Mouse (Mus musculus) bone marrow macrophage, adult 2 months (primary cell): ENCODE results near the gene Gm20479. TPM values are rescaled to one million over a fixed set of nuclear protein-coding genes. Genes with fewer than 3 reads are reported as not detected.

Source experiments
- H3K27ac ChIP-seq: 2 replicates; pipeline ENCODE4 v1.5.1; 2012; ENCODE audit warnings: low read depth, low read length; ENCODE audit not compliant: insufficient read depth
- H3K4me1 ChIP-seq: 2 replicates; pipeline ENCODE4 v1.6.1; 2012; ENCODE audit warnings: low read length; ENCODE audit not compliant: control insufficient read depth, insufficient read depth
- H3K4me3 ChIP-seq: 2 replicates; pipeline ENCODE4 v1.5.1; 2012; ENCODE audit warnings: mild to moderate bottlenecking, low read length, moderate library complexity; ENCODE audit not compliant: insufficient read depth
- CTCF ChIP-seq: IDR thresholded peaks from 2 replicates; pipeline ENCODE4 v1.5.1; 2012; ENCODE audit warnings: low read depth, mild to moderate bottlenecking, low read length, moderate library complexity
- POLR2A ChIP-seq: IDR thresholded peaks from 2 replicates; pipeline ENCODE4 v1.6.1; 2012; ENCODE audit warnings: mild to moderate bottlenecking, low read depth, low read length, borderline replicate concordance
- polyA plus RNA-seq: library from polyadenylated mRNA; stranded (reverse); fragments of >200 nt; gene quantifications from 2 replicates; pipeline ENCODE4 v1.2.4, GENCODE M21; 2012; ENCODE audit not compliant: missing spikeins, insufficient read depth, insufficient read length

Gm20479 gene
- polyA plus RNA-seq, 1 experiment, result 10.4 TPM

DNA sequence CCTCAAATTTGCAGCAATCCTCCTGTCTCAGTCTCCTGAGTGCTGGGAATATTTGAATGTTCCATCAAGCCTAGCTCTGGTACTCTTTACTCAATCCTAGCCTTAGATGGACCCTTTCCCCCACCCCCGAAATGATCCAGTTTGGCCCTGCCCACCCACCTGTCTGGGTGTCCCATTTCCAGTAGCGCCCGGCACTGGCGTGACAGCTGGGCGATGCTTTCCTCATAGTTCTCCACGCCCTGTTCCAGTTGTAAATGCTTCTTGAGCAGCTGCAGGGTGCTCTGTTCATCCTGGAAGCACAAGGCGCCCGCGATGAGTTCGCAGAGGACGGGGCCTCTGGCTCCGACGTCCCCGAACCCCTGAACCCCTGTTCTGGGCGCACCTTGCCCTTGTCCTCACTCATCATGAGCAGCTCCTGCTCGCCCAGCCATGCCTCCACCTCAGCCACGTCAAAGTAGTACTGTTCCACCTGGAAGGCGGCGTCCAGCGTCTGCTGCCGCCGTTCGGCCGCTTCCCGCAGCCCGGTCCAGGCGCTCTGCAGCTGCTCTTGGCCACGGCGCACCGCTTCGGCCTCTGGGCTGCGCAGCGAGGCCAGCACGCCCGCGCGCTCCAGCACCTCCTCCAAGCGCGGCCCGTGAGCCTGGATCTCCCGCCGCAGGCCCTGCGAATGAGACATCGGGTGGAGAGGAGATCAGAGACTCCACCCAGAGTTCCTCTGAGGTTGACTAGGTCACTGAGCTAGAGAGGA, 14.7 kb upstream of the Gm20479 start:
- Histone ChIP-seq H3K4me3 (no peak overlapping the region), H3K27ac (no peak overlapping the region), H3K4me1 (no peaks in the 10 kb centered on the region)
- TF ChIP-seq POLR2A, result no peak
- TF ChIP-seq CTCF, result no peak

DNA sequence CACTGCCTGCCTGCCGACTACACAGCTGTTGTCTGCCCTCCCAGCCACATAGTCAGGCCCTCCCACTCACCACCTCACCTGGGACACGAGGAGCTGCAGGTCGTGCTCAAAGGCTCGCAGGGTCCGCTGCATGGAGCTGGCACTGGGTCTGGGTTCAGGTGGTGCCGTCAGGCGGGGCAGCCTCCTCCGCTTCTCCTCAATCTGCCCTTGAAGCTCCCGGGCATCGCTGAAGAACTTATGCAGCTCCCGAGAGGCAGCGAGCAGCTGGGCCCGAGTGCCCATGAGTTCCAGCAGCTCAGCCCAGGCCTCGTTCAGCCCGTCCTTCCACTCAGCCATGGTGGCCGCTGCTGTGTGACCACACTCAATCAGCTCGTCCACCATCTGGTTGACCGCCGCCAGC, 11.9 kb upstream of the Gm20479 start:
- TF ChIP-seq POLR2A, result no peak
- TF ChIP-seq CTCF, result no peak
- H3K27ac ChIP-seq, result no peak overlapping the region
- H3K4me3 ChIP-seq, result no peak overlapping the region

DNA sequence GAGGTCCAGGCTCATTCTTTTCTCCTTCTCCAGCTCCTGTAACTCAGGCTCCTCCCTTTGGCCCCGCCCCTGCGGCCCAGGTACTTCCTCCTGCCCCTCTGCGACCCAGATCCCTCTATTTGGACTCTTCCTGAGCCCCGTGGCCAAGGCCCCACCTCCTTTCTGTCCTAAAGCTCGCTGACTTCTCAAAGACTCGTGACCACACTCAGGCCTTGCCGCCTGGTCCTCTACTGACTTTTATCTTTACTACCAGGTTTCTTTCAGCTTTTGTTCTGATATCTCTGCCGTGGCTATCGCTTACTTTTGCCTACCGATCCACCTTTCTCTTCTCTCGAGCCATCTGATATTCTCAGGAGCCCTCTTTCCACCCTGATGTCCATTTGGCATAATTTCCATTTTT, 10.8 kb upstream of the Gm20479 start:
- no peak for TF ChIP-seq POLR2A
- Histone ChIP-seq H3K4me1 (no peaks in the 10 kb centered on the region), H3K27ac (no peak overlapping the region), H3K4me3 (no peak overlapping the region)

More for the DNA sequence above, 11.9 kb upstream of the Gm20479 start:
- H3K4me1 ChIP-seq, result no peaks in the 10 kb centered on the region

DNA sequence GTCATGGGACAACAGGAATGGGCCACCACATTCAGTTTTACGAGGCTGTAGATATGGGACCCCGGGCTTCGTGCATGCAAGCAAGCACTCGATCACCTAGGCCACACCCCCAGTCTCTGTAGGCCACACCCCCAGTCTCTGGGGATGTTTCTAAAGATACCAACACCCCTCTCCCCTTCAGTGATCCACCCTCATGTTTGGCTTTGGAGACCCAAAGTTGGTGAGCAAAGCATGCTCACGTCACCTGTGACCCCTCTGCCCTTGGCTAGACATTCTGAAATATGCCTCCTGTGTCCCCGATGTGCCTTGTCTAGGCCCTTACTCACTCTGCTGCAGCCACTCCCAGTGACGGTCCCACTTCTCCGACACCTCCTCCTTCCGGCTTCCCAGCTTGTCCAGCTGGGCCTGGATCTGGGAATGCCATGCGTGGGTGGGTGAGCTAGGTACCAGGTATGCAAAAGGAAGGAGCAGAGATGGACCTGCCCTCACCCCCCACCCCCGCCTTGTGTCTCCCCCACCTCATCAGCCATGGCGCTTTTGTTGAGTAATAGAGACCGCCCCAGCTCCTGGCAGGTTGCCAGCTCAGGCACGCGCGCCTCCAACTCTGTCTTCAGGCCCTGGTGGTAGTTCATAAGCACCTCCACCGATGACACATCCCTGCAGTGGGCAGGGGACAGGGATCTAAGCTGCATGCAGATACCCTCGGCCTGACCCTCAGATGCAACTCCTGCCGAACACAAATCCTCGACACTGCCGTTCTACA, 9.0 kb upstream of the Gm20479 start:
- Histone ChIP-seq H3K4me1 (0 out of 2 replicates have a peak, but pooled peaks cover 2% of the 10 kb centered on the region), H3K4me3 (no peak overlapping the region), H3K27ac (no peak overlapping the region)
- TF ChIP-seq CTCF (no peak), POLR2A (no peak)

DNA sequence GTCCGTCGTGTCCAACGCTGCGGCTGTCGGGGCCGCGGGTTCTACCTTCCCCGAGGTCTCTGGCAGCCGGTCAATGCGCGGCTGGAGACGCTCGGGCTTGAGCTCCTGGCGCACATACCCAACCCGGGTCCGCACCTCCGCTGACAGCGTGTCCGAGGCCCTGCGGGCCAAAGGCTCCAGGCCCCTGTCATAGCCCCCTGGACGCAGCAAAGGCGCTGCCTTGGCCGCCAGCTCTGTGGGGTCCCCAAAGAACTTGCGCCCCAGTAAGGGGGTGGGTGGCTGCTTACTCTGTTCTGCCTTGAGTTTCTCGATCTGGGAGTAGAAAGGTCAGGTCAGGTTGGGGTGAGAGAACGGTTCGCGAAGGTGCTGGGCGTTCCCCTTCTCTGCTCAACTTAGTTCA, 7.2 kb upstream of the Gm20479 start:
- Histone ChIP-seq H3K27ac (no peak overlapping the region), H3K4me1 (peaks cover 7% of the 10 kb centered on the region), H3K4me3 (no peak overlapping the region)
- TF ChIP-seq CTCF (no peak), POLR2A (no peak)

DNA sequence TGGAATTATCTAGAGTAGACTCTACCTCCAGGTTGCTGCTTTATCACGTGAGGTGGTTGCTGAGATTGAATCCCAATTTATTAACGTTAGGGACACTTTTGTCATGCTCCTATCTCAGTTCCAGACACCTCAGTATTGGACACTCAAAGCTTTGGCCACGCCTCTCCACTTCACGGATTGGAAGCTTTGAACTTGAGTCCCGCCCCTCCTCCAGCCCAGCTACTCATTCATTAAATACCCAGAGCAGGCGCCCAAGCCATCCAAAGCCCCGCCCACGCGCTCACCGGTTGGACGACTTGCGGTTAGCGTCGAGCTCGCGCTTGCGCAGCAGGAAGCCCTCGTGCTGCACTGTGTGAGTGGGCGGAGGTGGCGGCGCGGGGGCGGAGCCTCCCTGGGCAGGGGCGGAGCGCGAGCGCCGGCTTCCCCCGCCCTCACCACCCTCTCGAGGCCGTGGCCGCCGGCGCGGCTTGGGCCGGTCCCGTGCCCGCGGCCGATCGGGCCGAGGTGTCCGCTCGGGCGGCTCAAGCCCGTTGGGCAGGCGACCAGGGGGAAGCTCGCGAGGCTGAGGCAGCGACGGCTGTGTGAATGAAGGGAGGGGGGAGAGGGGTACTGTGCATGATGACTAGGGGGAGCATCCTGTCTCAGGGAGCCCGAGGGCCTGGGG, 4.2 kb upstream of the Gm20479 start:
- no peak for TF ChIP-seq CTCF
- no peak for TF ChIP-seq POLR2A
- no peak overlapping the region for H3K27ac ChIP-seq
- H3K4me3 ChIP-seq, result peak overlapping the region; percentile 57
- peaks cover 21% of the 10 kb centered on the region for H3K4me1 ChIP-seq

DNA sequence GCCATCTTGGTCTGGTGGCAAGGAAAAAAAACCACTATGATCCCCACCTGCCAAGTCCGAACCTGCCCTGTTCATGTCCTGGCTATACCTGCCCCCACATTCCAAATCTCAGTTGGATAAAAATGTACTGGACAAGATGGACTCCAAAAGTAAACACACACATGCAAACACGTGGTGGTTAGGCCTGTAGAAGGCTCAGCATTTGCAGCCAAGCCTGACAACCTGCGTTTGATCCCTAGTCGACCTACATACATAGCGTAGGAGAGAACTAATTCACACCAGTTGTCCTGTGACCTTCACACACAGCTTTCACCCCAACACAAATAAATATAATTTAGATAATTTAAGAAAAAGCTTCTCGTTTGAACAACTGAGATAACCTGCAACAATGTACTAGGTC, 3.5 kb upstream of the Gm20479 start:
- H3K4me1 ChIP-seq, result peaks cover 24% of the 10 kb centered on the region

DNA sequence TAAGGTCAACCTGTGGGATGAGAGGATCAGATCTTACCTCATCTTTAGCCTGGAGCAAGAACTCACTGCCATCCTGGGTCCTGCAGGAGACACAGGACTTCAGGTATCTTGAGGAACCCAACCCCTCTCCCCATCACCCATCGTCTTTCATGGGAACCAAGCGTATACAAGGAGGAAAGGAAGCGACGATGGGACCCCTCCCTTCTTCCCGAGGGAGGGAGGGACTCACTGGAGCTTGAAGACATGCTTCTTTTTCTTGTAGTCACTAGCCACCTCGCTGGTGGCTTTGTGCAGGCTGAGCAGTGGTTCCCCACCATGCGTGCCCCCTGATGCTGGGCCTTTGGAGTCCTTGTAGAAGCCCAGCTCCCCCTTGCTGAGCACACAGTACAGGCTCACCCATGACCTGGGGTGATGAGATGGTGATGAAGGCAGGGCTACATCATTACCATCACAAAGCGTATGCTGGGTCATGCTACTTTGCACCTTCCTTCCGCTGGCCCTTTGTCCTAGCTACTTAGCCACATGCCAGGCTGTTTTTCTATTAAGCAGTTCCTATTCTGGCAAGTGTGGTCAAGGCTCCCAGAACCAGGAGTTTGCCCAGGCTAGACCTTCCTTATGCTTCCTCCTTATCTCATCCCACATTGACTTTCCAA, 2.6 kb upstream of the Gm20479 start:
- peaks cover 29% of the 10 kb centered on the region for H3K4me1 ChIP-seq

More for the DNA sequence above, 3.5 kb upstream of the Gm20479 start:
- H3K4me3 ChIP-seq, result peak overlapping the region; percentile 20; the same call in 1 of the 2 replicates
- H3K27ac ChIP-seq, result no peak overlapping the region
- TF ChIP-seq CTCF (no peak), POLR2A (no peak)

DNA sequence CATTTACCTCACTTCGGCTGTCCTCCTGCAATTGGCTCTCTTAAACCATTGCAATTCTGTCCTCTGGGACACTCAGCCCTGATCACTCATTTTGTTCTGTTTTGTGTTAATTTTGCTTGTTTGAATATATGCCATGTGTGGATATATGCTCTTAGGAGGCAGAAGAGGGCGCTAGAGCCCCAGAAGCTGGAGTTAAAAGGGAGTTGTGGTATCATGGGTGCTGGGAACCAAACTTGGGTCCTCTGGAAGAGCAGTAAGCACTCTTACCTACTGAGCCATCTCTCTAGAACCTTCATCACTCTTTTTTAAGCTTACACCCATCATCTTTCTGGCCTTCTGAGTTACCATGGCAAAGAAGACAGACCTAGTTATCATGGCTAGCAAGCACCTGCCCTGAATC, 1.9 kb upstream of the Gm20479 start:
- Histone ChIP-seq H3K4me3 (no peak overlapping the region), H3K4me1 (peaks cover 32% of the 10 kb centered on the region), H3K27ac (no peak overlapping the region)
- TF ChIP-seq CTCF, result no peak

More for the DNA sequence above, 2.6 kb upstream of the Gm20479 start:
- H3K27ac ChIP-seq, result no peak overlapping the region
- no peak for TF ChIP-seq POLR2A
- TF ChIP-seq CTCF, result no peak
- no peak overlapping the region for H3K4me3 ChIP-seq
